Mouse (Mus musculus) MEL (cell line): Measurements from ENCODE around the gene Itpk1. TPM values are rescaled to one million over a fixed set of nuclear protein-coding genes. Genes with fewer than 3 reads are reported as not detected.

Experiments used
- DNase-seq: peaks from one replicate; pipeline ENCODE4 v3.0.0; 2011; ENCODE audit warnings: low read depth, low spot score
- H3K27ac ChIP-seq: 2 replicates; pipeline ENCODE4 v1.5.1; 2012; ENCODE audit warnings: low read depth, mild to moderate bottlenecking, control low read depth, low read length, moderate library complexity; ENCODE audit not compliant: control insufficient read depth
- H3K27me3 ChIP-seq, 2 experiments: fragments of 150-350 bp in 1 of 2; sonication (generic) in 1 of 2; 2 replicates each; pipeline ENCODE4 v1.6.1; 2012; ENCODE audit warnings: low read length in 2 of 2, mild to moderate bottlenecking in 2 of 2, improper control_type of control experiment in 1 of 2, moderate library complexity in 1 of 2; ENCODE audit not compliant: insufficient read depth in 2 of 2, control insufficient read depth in 1 of 2
- H3K36me3 ChIP-seq, 2 experiments: 2 replicates each; pipeline ENCODE4 v1.6.1; 2012 to 2014; ENCODE audit warnings: low read length in 2 of 2, improper control_type of control experiment in 1 of 2, inconsistent platforms in 1 of 2, mild to moderate bottlenecking in 1 of 2; ENCODE audit not compliant: insufficient read depth in 2 of 2, control insufficient read depth in 1 of 2
- H3K4me1 ChIP-seq, 2 experiments: fragments of 150-350 bp in 1 of 2; sonication (generic) in 1 of 2; 2 replicates each; pipeline ENCODE4 v1.6.1; 2012; ENCODE audit warnings: low read length in 2 of 2, improper control_type of control experiment in 1 of 2, mild to moderate bottlenecking in 1 of 2; ENCODE audit not compliant: insufficient read depth in 2 of 2, control insufficient read depth in 1 of 2
- H3K4me3 ChIP-seq, 2 experiments: fragments of 150-350 bp in 1 of 2; sonication (generic) in 1 of 2; 2 replicates each; pipeline ENCODE4 v1.5.1; 2012; ENCODE audit warnings: low read depth in 2 of 2, low read length in 2 of 2, mild to moderate bottlenecking in 2 of 2, moderate library complexity in 2 of 2, control low read depth in 1 of 2, improper control_type of control experiment in 1 of 2; ENCODE audit not compliant: control insufficient read depth in 1 of 2, insufficient read depth in 1 of 2
- H3K79me2 ChIP-seq: 2 replicates; pipeline ENCODE4 v1.6.1; 2012; ENCODE audit warnings: mild to moderate bottlenecking, low read length, moderate library complexity; ENCODE audit not compliant: control insufficient read depth, poor library complexity, insufficient read depth
- H3K9ac ChIP-seq: 2 replicates; pipeline ENCODE4 v1.6.1; 2012; ENCODE audit warnings: low read depth, mild to moderate bottlenecking, control low read depth, low read length, moderate library complexity; ENCODE audit not compliant: control insufficient read depth, poor library complexity, severe bottlenecking
- H3K9me3 ChIP-seq: fragments of 150-350 bp; sonication (generic); replicated peaks from 2 replicates; pipeline ENCODE4 v1.6.1; 2012; ENCODE audit warnings: mild to moderate bottlenecking, low read length, improper control_type of control experiment, moderate library complexity; ENCODE audit not compliant: insufficient read depth
- BHLHE40 ChIP-seq: IDR thresholded peaks from 2 replicates; pipeline ENCODE4 v1.6.1; 2012; ENCODE audit warnings: low read depth, mild to moderate bottlenecking, inconsistent platforms, low read length, improper control_type of control experiment, borderline replicate concordance
- CHD1 ChIP-seq: IDR thresholded peaks from 2 replicates; pipeline ENCODE4 v1.6.1; 2012; ENCODE audit warnings: low read depth, mild to moderate bottlenecking, inconsistent platforms, low read length, improper control_type of control experiment
- CHD2 ChIP-seq: IDR thresholded peaks from 2 replicates; pipeline ENCODE4 v1.6.1; 2011; ENCODE audit warnings: low read length, improper control_type of control experiment
- CTCF ChIP-seq, 3 experiments: IDR thresholded peaks in 2 of 3; conservative IDR thresholded peaks in 1 of 3; 2 replicates each; pipeline ENCODE4 v1.5.1; 2011 to 2012; ENCODE audit warnings: low read length in 3 of 3, low read depth in 2 of 3, mild to moderate bottlenecking in 2 of 3, improper control_type of control experiment in 1 of 3, inconsistent platforms in 1 of 3, mixed read lengths in 1 of 3, moderate library complexity in 1 of 3; ENCODE audit not compliant: control insufficient read depth in 1 of 3, insufficient read depth in 1 of 3, poor library complexity in 1 of 3, severe bottlenecking in 1 of 3
- E2F4 ChIP-seq: IDR thresholded peaks from 2 replicates; pipeline ENCODE4 v1.6.1; 2011; ENCODE audit warnings: low read depth, low read length, improper control_type of control experiment, borderline replicate concordance
- ELF1 ChIP-seq: IDR thresholded peaks from 2 replicates; pipeline ENCODE4 v1.6.1; 2014; ENCODE audit warnings: low read depth, mild to moderate bottlenecking, inconsistent platforms, low read length, improper control_type of control experiment, moderate library complexity
- EP300 ChIP-seq, 2 experiments: IDR thresholded peaks; 2 replicates each; pipeline ENCODE4 v1.6.1; 2011; ENCODE audit warnings: improper control_type of control experiment in 2 of 2, low read length in 2 of 2, low read depth in 1 of 2, mild to moderate bottlenecking in 1 of 2
- GATA1 ChIP-seq: IDR thresholded peaks from 2 replicates; pipeline ENCODE4 v1.6.1; 2011; ENCODE audit warnings: low read depth, low read length, improper control_type of control experiment
- JUND ChIP-seq: IDR thresholded peaks from 2 replicates; pipeline ENCODE4 v1.6.1; 2011; ENCODE audit warnings: low read depth, mild to moderate bottlenecking, improper control_type of control experiment, low read length
- MEF2A ChIP-seq: IDR thresholded peaks from 2 replicates; pipeline ENCODE4 v1.6.1; 2014; ENCODE audit warnings: low read depth, mild to moderate bottlenecking, inconsistent platforms, low read length, improper control_type of control experiment; ENCODE audit not compliant: poor library complexity, insufficient replicate concordance, severe bottlenecking; ENCODE audit errors: extremely low read depth
- MXI1 ChIP-seq: IDR thresholded peaks from 2 replicates; pipeline ENCODE4 v1.6.1; 2011; ENCODE audit warnings: mild to moderate bottlenecking, low read depth, low read length, improper control_type of control experiment
- MYC ChIP-seq: IDR thresholded peaks from 2 replicates; pipeline ENCODE4 v1.6.1; 2011; ENCODE audit warnings: low read depth, mild to moderate bottlenecking, low read length, improper control_type of control experiment, moderate library complexity
- NELFE ChIP-seq: IDR thresholded peaks from 2 replicates; pipeline ENCODE4 v1.6.1; 2011; ENCODE audit warnings: low read depth, low read length, improper control_type of control experiment
- NRF1 ChIP-seq: IDR thresholded peaks from 2 replicates; pipeline ENCODE4 v1.6.1; 2014; ENCODE audit warnings: low read depth, mild to moderate bottlenecking, inconsistent platforms, low read length, improper control_type of control experiment, moderate library complexity; ENCODE audit not compliant: poor library complexity, insufficient read depth, severe bottlenecking
- RCOR1 ChIP-seq: IDR thresholded peaks from 2 replicates; pipeline ENCODE4 v1.6.1; 2012; ENCODE audit warnings: low read depth, mild to moderate bottlenecking, inconsistent platforms, low read length, improper control_type of control experiment
- SIN3A ChIP-seq: IDR thresholded peaks from 2 replicates; pipeline ENCODE4 v1.6.1; 2012; ENCODE audit warnings: low read length, improper control_type of control experiment, inconsistent platforms
- TAL1 ChIP-seq: IDR thresholded peaks from 2 replicates; pipeline ENCODE4 v1.6.1; 2012; ENCODE audit warnings: mild to moderate bottlenecking, inconsistent platforms, low read length, moderate library complexity, mixed read lengths
- TBP ChIP-seq: IDR thresholded peaks from 2 replicates; pipeline ENCODE4 v1.8.0; 2011; ENCODE audit warnings: low read depth, low read length, improper control_type of control experiment
- USF1 ChIP-seq: IDR thresholded peaks from 2 replicates; pipeline ENCODE4 v1.6.1; 2014; ENCODE audit warnings: low read depth, mild to moderate bottlenecking, inconsistent platforms, low read length, improper control_type of control experiment, moderate library complexity
- ZMIZ1 ChIP-seq: IDR thresholded peaks from 2 replicates; pipeline ENCODE4 v1.6.1; 2012; ENCODE audit warnings: low read depth, mild to moderate bottlenecking, inconsistent platforms, low read length, improper control_type of control experiment, moderate library complexity
- polyA plus RNA-seq, 2 experiments: library from polyadenylated mRNA; stranded (reverse) in 1 of 2; unstranded in 1 of 2; fragments of >175 nt in 1 of 2; fragments of >200 nt in 1 of 2; gene quantifications; 2 replicates each; pipeline versions ENCODE4 v1.2.1 to v1.2.4; 2012; ENCODE audit warnings: low replicate concordance in 2 of 2, low read depth in 1 of 2; ENCODE audit not compliant: insufficient read length in 2 of 2, insufficient read depth in 1 of 2, missing spikeins in 1 of 2
- total RNA-seq: library from RNA; depleted of rRNA; stranded (reverse); fragments of 300-350 nt; gene quantifications from 2 replicates; pipeline ENCODE4 v1.2.3, GENCODE M21; 2012

Gene Itpk1
- total and polyA plus RNA-seq, 3 experiments = 12.0 to 25.7 TPM; not detected in 1

DNA sequence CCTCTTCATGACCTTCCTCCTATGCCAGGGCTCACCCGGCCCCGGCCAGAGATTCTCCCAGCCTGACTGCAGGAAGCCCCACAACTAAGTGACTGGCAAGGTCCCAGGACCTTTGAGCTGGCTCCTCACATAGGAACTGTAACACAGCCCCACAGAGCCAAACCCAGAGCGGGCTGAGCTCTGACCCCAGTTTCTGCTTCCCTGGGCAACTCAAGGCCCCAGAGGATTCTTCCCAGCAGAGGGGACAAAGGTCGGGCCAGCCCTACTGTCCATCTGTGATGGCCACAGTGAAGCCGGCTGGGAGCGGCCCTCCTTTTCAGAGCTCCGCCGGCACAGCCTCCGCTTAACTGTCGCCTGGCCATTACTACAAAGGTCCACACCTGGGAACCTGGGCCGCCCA, 13.6 kb downstream of the Itpk1 start:
- TF ChIP-seq CTCF (IDR thresholded peaks at IDR 0.05 in 2 of 3, conservative IDR thresholded peaks at IDR 0.05 in 1 of 3; ENCODE audit: control insufficient read depth in 1 of 3, insufficient read depth in 1 of 3, low read depth in 2 of 3, low read length in 3 of 3, poor library complexity in 1 of 3, severe bottlenecking in 1 of 3) = no peak
- no peak for TF ChIP-seq NRF1
- TF ChIP-seq RCOR1 = no peak
- TF ChIP-seq MYC = no peak
- no peak for TF ChIP-seq MXI1
- no peak for TF ChIP-seq GATA1
- no peak for TF ChIP-seq TBP
- no peak for TF ChIP-seq BHLHE40
- no peak for TF ChIP-seq E2F4
- no peak for TF ChIP-seq USF1
- no peak for TF ChIP-seq CHD1
- TF ChIP-seq SIN3A = no peak
- Histone ChIP-seq H3K27ac (no peak overlapping the region), H3K27me3 (no peaks in the 10 kb centered on the region), H3K9me3 (no peaks in the 10 kb centered on the region), H3K79me2 (peaks cover 1% of the 10 kb centered on the region; the same call in 1 of the 2 replicates), H3K9ac (no peak overlapping the region), H3K4me3 (no peak overlapping the region), H3K4me1 (peaks cover 3 to 7% of the 10 kb centered on the region in 2 experiments), H3K36me3 (peaks cover 0 to 7% of the 10 kb centered on the region in 2 experiments; a peak in 2 of 4 replicates)
- no peak for DNase-seq

DNA sequence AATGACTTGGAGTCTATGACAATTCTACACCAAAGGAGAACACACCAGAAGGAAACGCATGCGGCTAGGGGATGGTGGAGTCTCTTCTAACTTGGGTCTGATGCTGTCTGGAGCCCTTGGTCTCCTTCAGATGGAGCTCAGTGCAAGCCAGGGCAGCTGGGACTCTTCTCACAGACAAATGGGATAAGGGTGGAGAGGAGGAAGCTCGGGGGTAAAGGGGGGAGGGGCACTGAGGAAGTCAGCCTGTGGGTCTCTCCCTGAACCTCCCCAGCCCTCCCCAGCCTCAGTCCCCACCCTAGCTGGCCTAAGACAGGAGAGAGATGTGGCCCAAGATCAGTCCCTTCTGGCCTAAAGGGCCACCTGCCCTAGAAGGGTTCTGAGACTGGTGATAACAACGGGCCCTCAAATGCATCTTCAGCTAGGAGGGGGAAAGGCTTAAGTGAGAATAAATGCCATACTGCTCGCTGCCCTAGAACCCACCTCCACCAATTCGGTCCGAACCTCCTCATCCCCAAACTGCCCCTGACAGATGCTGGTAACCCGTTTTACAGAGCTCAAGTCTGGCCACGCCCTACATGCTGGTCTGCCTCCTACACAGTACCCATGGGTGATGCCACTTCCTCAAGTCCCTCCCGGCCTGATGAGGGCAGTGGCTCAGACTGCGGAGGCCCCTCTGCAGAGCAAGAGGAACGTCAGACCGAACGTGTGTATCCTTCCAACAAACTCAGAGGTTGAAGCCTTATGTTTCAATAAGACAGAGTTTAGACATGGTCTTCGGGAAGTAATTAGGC, 14.8 kb downstream of the Itpk1 start:
- DNase-seq = peak; percentile 41
- peaks cover 3 to 7% of the 10 kb centered on the region in 2 experiments for H3K4me1 ChIP-seq
- H3K36me3 ChIP-seq = peaks cover 0 to 7% of the 10 kb centered on the region in 2 experiments; a peak in 2 of 4 replicates
- TF ChIP-seq ELF1 = no peak
- TF ChIP-seq, all 39 proteins: peak for 0
- H3K27ac ChIP-seq = no peak overlapping the region
- no peaks in the 10 kb centered on the region for H3K9me3 ChIP-seq
- no peaks in the 10 kb centered on the region for H3K27me3 ChIP-seq
- no peak overlapping the region for H3K4me3 ChIP-seq
- peaks cover 1% of the 10 kb centered on the region; the same call in 1 of the 2 replicates for H3K79me2 ChIP-seq
- no peak overlapping the region for H3K9ac ChIP-seq

DNA sequence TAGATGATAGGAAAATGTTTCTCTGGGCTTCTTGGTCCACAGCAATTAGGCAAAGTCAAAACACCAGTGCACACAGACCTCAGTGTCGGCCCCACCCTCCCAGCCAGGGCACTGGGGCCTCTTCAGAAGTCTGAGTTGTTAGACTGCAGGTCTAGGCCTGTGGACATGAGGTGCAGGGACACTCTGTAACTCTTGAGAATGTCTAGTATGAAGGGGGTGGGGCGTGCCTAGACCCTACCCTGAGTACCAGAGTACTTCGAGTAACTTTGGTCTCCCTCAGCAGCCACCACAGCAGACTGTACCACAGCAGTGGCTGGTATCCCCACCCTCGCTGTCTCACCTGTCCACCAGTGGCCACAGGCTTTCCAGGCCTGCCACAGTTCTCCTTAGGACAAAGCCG, 18.4 kb downstream of the Itpk1 start:
- no peak for TF ChIP-seq ZMIZ1
- no peak for TF ChIP-seq MYC
- TF ChIP-seq MXI1 = no peak
- no peak for TF ChIP-seq TAL1
- no peak for TF ChIP-seq GATA1
- no peak for TF ChIP-seq CHD1
- no peak for TF ChIP-seq EP300 (IDR thresholded peaks at IDR 0.05; ENCODE audit: low read depth in 1 of 2, low read length in 2 of 2)
- no peak for TF ChIP-seq CHD2
- TF ChIP-seq MEF2A = no peak
- no peak for TF ChIP-seq NRF1
- no peak for TF ChIP-seq JUND
- TF ChIP-seq ELF1 = no peak
- TF ChIP-seq NELFE = no peak
- TF ChIP-seq SIN3A = no peak
- no peaks in the 10 kb centered on the region for H3K9me3 ChIP-seq
- peaks cover 0 to 7% of the 10 kb centered on the region in 2 experiments; a peak in 2 of 4 replicates for H3K36me3 ChIP-seq
- no peak overlapping the region for H3K9ac ChIP-seq
- peaks cover 3 to 7% of the 10 kb centered on the region in 2 experiments for H3K4me1 ChIP-seq
- no peaks in the 10 kb centered on the region for H3K27me3 ChIP-seq
- DNase-seq = no peak
- H3K79me2 ChIP-seq = peaks cover 1% of the 10 kb centered on the region; the same call in 1 of the 2 replicates
- H3K4me3 ChIP-seq = no peak overlapping the region
- H3K27ac ChIP-seq = no peak overlapping the region
